Mouse (Mus musculus) liver, embryonic 14.5 days (tissue): ENCODE measurements at regions not wholly inside any gene's neighbourhood (a gene's known extent, or its start where the extent isn't known, plus 50 kb on each side); places are given as distances from the start of the nearest gene placed in this dataset.

Source experiments
- CTCF ChIP-seq: IDR thresholded peaks from 2 replicates; pipeline ENCODE4 v1.5.1; 2016; ENCODE audit warnings: antibody characterized with exemption, low read depth, control low read depth
- EP300 ChIP-seq: IDR thresholded peaks from 2 replicates; pipeline ENCODE4 v1.6.1; 2016; ENCODE audit warnings: antibody characterized with exemption, low read depth

- TF ChIP-seq CTCF = no peak
- no peak for TF ChIP-seq EP300
These were observed 138.9 kb upstream of the Sox11 start for GRCm38 (mm10) chr12:27481230-27481629.
